Mouse (Mus musculus) liver (tissue): ENCODE results near the gene Ndufab1.

Experiments used
- DNase-seq: peaks from one replicate; pipeline ENCODE4 v3.0.0-alpha.2; 2020; ENCODE audit warnings: mixed read lengths

Gene Ndufab1

GRCm38 (mm10) chr7:122101747-122102244, at the start of gene Ndufab1:
Ndufab1 (minus strand) TSS chr7:122101886.
- DNase-seq = peak; percentile 90

GRCm38 (mm10) chr7:122140991-122141390, 39.3 kb upstream of the Ndufab1 start:
- DNase-seq = no peak

GRCm38 (mm10) chr7:122138190-122138589, 36.5 kb upstream of the Ndufab1 start:
- no peak for DNase-seq

- DNase-seq = no peak
Measured at GRCm38 (mm10) chr7:122137071-122137470, 35.4 kb upstream of the Ndufab1 start.

- DNase-seq = peak; percentile 12
Measured at GRCm38 (mm10) chr7:122135070-122135469, 33.4 kb upstream of the Ndufab1 start.

- DNase-seq = no peak
Measured at GRCm38 (mm10) chr7:122133338-122133625, 31.6 kb upstream of the Ndufab1 start.

- peak; percentile 99 for DNase-seq
Measured at GRCm38 (mm10) chr7:122132497-122133337, 31.0 kb upstream of the Ndufab1 start, which contains the start of the genes Palb2 and Dctn5. Palb2 (minus strand) TSS chr7:122132985. Dctn5 (plus strand) TSS chr7:122133041.

- no peak for DNase-seq
Measured at GRCm38 (mm10) chr7:122131834-122132233, 30.1 kb upstream of the Ndufab1 start.

GRCm38 (mm10) chr7:122126946-122127345, 25.3 kb upstream of the Ndufab1 start:
- no peak for DNase-seq

GRCm38 (mm10) chr7:122125636-122126035, 23.9 kb upstream of the Ndufab1 start:
- DNase-seq = no peak

- DNase-seq = no peak
Measured at GRCm38 (mm10) chr7:122123518-122123917, 21.8 kb upstream of the Ndufab1 start.

GRCm38 (mm10) chr7:122108206-122108605, 6.5 kb upstream of the Ndufab1 start:
- no peak for DNase-seq

GRCm38 (mm10) chr7:122101014-122101746, 506 bp downstream of the Ndufab1 start:
- DNase-seq = peak; percentile 58

GRCm38 (mm10) chr7:122099222-122099621, 2.5 kb downstream of the Ndufab1 start:
- peak; percentile 57 for DNase-seq

- no peak for DNase-seq
Measured at GRCm38 (mm10) chr7:122098009-122098408, 3.7 kb downstream of the Ndufab1 start.

- DNase-seq = no peak
Measured at GRCm38 (mm10) chr7:122094564-122095330, 6.9 kb downstream of the Ndufab1 start.

- DNase-seq = no peak
Measured at GRCm38 (mm10) chr7:122087195-122087982, 14.3 kb downstream of the Ndufab1 start.

- no peak for DNase-seq
Measured at GRCm38 (mm10) chr7:122081071-122081470, 20.6 kb downstream of the Ndufab1 start.

- DNase-seq = no peak
Measured at GRCm38 (mm10) chr7:122079798-122080554, 21.7 kb downstream of the Ndufab1 start.

GRCm38 (mm10) chr7:122074374-122074773, 27.3 kb downstream of the Ndufab1 start:
- no peak for DNase-seq
